Mouse (Mus musculus) ovary, adult 10 weeks (tissue): ENCODE results near the gene Psmf1. TPM values are rescaled to one million over a fixed set of nuclear protein-coding genes. Genes with fewer than 3 reads are reported as not detected.

Source experiments
- polyA plus RNA-seq: library from polyadenylated mRNA; stranded (reverse); fragments of 350-450 nt; fragmentation: Illumina TruSeq; extraction: RNeasy Lipid Tissue Mini Kit (QIAGEN cat#74804); gene quantifications from one replicate; pipeline ENCODE4 v1.2.3, GENCODE M21; 2014

The Psmf1 gene
- polyA plus RNA-seq, result 18.0 TPM

DNA sequence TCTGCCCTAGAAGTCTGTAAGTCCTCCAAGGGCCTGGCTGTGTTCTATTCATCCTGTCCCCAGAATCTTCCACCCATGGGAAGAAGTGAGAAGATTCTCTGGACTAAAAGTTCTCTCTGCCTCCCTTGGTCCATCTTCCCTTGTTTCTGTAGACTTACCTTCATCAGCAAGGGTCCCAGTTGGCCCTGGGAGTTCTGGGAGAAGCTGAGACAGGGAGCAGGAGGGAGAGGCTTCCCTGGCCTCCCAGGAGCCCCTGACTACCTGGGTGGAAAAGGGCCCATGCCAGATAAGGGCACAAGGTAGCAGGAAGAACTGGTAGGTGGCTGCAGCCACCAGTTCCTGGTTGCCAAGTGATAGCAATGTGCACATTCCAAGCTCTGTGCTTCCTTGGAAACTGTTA is at the start of gene Psmf1:
TSS of gene Psmf1 (minus strand) at position 342 of the 400 bp plus-strand sequence.

GRCm38 (mm10) chr2:151701231-151702145 is 42.5 kb downstream of the Psmf1 start, which contains the start of gene Tmem74b:
Gene Tmem74b (plus strand): TSS chr2:151702008.

GRCm38 (mm10) chr2:151668433-151668832 is 75.6 kb downstream of the Psmf1 start, which contains the start of gene Rad21l:
Gene Rad21l (minus strand): TSS chr2:151668533.

Other genes with a start within 250 kb of the Psmf1 start
- 262 TPM for gene Fkbp1a, start 201.7 kb downstream of the Psmf1 start, polyA plus RNA-seq
- gene Sdcbp2, start 171.6 kb downstream of the Psmf1 start, polyA plus RNA-seq, result not detected
- 0.17 TPM for gene Snph, start 111.6 kb downstream of the Psmf1 start, polyA plus RNA-seq
- 0.54 TPM for gene Rad21l, start 75.7 kb downstream of the Psmf1 start, polyA plus RNA-seq
- gene Tmem74b, start 42.2 kb downstream of the Psmf1 start, polyA plus RNA-seq, result not detected
- gene Rspo4, start 98.7 kb upstream of the Psmf1 start, polyA plus RNA-seq, result not detected
- 0.43 TPM for gene Angpt4, start 167.0 kb upstream of the Psmf1 start, polyA plus RNA-seq
- not detected for gene Fam110a, start 236.0 kb upstream of the Psmf1 start, polyA plus RNA-seq